Mouse (Mus musculus) limb, embryonic 14.5 days (tissue): ENCODE data around the gene Gm10720. TPM values are rescaled to one million over a fixed set of nuclear protein-coding genes. Genes with fewer than 3 reads are reported as not detected.
"Not testable (repeated sequence)": the region's sequence is repeated elsewhere in the genome, so short reads cannot be mapped to it uniquely, and the experiment has no call there.

Experiments used
- ATAC-seq: fragments of 200-750 bp; cut with Nextera tagmentation; 2 replicates; pipeline ENCODE4 v1.8.0; 2017; ENCODE audit warnings: low read depth, moderate number of reproducible peaks, moderate TSS enrichment; ENCODE audit not compliant: low FRiP score
- DNase-seq: peaks from one replicate; pipeline ENCODE4 v3.0.0-alpha.2; 2015; ENCODE audit warnings: low spot score
- H3K27ac ChIP-seq: fragments of 300-500 bp; sonication (generic); replicated peaks from 2 replicates; pipeline ENCODE4 v1.5.1; 2014; ENCODE audit warnings: low read depth, mild to moderate bottlenecking, low read length, moderate library complexity, mixed read lengths
- H3K27me3 ChIP-seq: fragments of 300-500 bp; sonication (generic); 2 replicates; pipeline ENCODE4 v1.6.1; 2014; ENCODE audit warnings: low read length, mixed read lengths; ENCODE audit not compliant: control insufficient read depth, insufficient read depth
- H3K36me3 ChIP-seq: fragments of 300-500 bp; sonication (generic); 2 replicates; pipeline ENCODE4 v1.6.1; 2014; ENCODE audit warnings: mild to moderate bottlenecking, low read length, moderate library complexity, mixed read lengths; ENCODE audit not compliant: control insufficient read depth, insufficient read depth
- H3K4me1 ChIP-seq: fragments of 300-500 bp; sonication (generic); 2 replicates; pipeline ENCODE4 v1.6.1; 2014; ENCODE audit warnings: antibody characterized with exemption, low read length, mixed read lengths; ENCODE audit not compliant: control insufficient read depth, insufficient read depth
- H3K4me2 ChIP-seq: fragments of 300-500 bp; sonication (generic); replicated peaks from 2 replicates; pipeline ENCODE4 v1.6.1; 2014; ENCODE audit warnings: low read depth, mild to moderate bottlenecking, low read length, moderate library complexity; ENCODE audit not compliant: severe bottlenecking
- H3K4me3 ChIP-seq: fragments of 300-500 bp; sonication (generic); replicated peaks from 2 replicates; pipeline ENCODE4 v1.5.1; 2014; ENCODE audit warnings: low read length
- H3K9ac ChIP-seq: fragments of 300-500 bp; sonication (generic); 2 replicates; pipeline ENCODE4 v1.6.1; 2014; ENCODE audit warnings: mild to moderate bottlenecking, low read depth, low read length, moderate library complexity; ENCODE audit not compliant: severe bottlenecking
- H3K9me3 ChIP-seq: fragments of 300-500 bp; sonication (generic); 2 replicates; pipeline ENCODE4 v1.6.1; 2016; ENCODE audit warnings: low read length; ENCODE audit not compliant: control insufficient read depth
- WGBS: fragments of 180-500 bp; shearing (Covaris S2); extraction: QIAGEN DNeasy Blood & Tissue Kit; methylation state at CpG from one replicate; pipeline ENCODE4 v1.1.7; 2014; 5-methylcytosine and 5-hydroxymethylcytosine counted together
- polyA plus RNA-seq, 2 experiments: library from polyadenylated mRNA; depleted of rRNA in 1 of 2; stranded (reverse) in 1 of 2; unstranded in 1 of 2; fragments of >200 nt; fragmentation: Nextera tagmentation in 1 of 2; extraction: Ambion mirVana in 1 of 2; gene quantifications; 2 replicates each; pipeline versions ENCODE4 v1.2.1 to v1.2.3; 2012 to 2014

Gene Gm10720
- polyA plus RNA-seq, 2 experiments: not detected

- not testable (repeated sequence) for H3K9ac ChIP-seq, H3K36me3 ChIP-seq, DNase-seq, H3K4me1 ChIP-seq, H3K9me3 ChIP-seq, ATAC-seq, H3K4me2 ChIP-seq, H3K27me3 ChIP-seq, H3K4me3 ChIP-seq, H3K27ac ChIP-seq
- WGBS: no CpG with 5 or more reads among the region's 5 CpGs
Observed at GRCm38 (mm10) chr9:3009331-3009730, 6.1 kb upstream of the Gm10720 start.

- 77% methylated on average over 2 of the region's 7 CpGs for WGBS
Observed at GRCm38 (mm10) chr9:3012054-3012621, 3.3 kb upstream of the Gm10720 start.

GRCm38 (mm10) chr9:3012733-3013279 is 2.6 kb upstream of the Gm10720 start, which contains the start of gene Gm10721:
Gm10721 (plus strand) TSS chr9:3013140.
- ATAC-seq: peak; percentile 54; the same call in 1 of the 2 replicates
- H3K4me3 ChIP-seq, H3K9ac ChIP-seq, H3K4me1 ChIP-seq, H3K36me3 ChIP-seq, H3K9me3 ChIP-seq, H3K27me3 ChIP-seq, H3K27ac ChIP-seq, DNase-seq, H3K4me2 ChIP-seq: not testable (repeated sequence)
- WGBS: no CpG with 5 or more reads among the region's 11 CpGs

More at GRCm38 (mm10) chr9:3012054-3012621, 3.3 kb upstream of the Gm10720 start:
- H3K4me3 ChIP-seq, H3K9me3 ChIP-seq, H3K27ac ChIP-seq, ATAC-seq, H3K36me3 ChIP-seq, H3K27me3 ChIP-seq, H3K4me2 ChIP-seq, DNase-seq, H3K9ac ChIP-seq, H3K4me1 ChIP-seq: not testable (repeated sequence)

GRCm38 (mm10) chr9:3015896-3016295 is 442 bp downstream of the Gm10720 start:
- H3K4me3 ChIP-seq, H3K9ac ChIP-seq, DNase-seq, H3K4me2 ChIP-seq, H3K4me1 ChIP-seq, H3K9me3 ChIP-seq, H3K36me3 ChIP-seq, ATAC-seq, H3K27me3 ChIP-seq, H3K27ac ChIP-seq: not testable (repeated sequence)
- 65% methylated on average over 4 of the region's 6 CpGs for WGBS

GRCm38 (mm10) chr9:3017108-3017507 is 1.7 kb downstream of the Gm10720 start, which contains the start of gene Gm10719:
Gm10719 (plus strand) TSS chr9:3017408.
- H3K4me1 ChIP-seq, ATAC-seq, H3K4me2 ChIP-seq, H3K27me3 ChIP-seq, H3K4me3 ChIP-seq, H3K9ac ChIP-seq, DNase-seq, H3K27ac ChIP-seq, H3K9me3 ChIP-seq, H3K36me3 ChIP-seq: not testable (repeated sequence)
- WGBS: 71% methylated on average over 1 of the region's 9 CpGs

GRCm38 (mm10) chr9:3018944-3019343 is 3.5 kb downstream of the Gm10720 start:
- H3K9me3 ChIP-seq, ATAC-seq, H3K36me3 ChIP-seq, H3K4me2 ChIP-seq, DNase-seq, H3K27ac ChIP-seq, H3K9ac ChIP-seq, H3K27me3 ChIP-seq, H3K4me3 ChIP-seq, H3K4me1 ChIP-seq: not testable (repeated sequence)
- 59% methylated on average over 9 of the region's 9 CpGs for WGBS

- peak; percentile 56; the same call in 1 of the 2 replicates for ATAC-seq
- H3K27me3 ChIP-seq, H3K36me3 ChIP-seq, H3K27ac ChIP-seq, H3K4me2 ChIP-seq, DNase-seq, H3K9me3 ChIP-seq, H3K4me3 ChIP-seq, H3K9ac ChIP-seq, H3K4me1 ChIP-seq: not testable (repeated sequence)
- WGBS: 75% methylated on average over 11 of the region's 19 CpGs
Observed at GRCm38 (mm10) chr9:3019835-3020727, 4.6 kb downstream of the Gm10720 start.
